Mouse (Mus musculus) E14TG2a.4 (cell line): ENCODE data around the gene Gng3.

Experiments used
- CTCF ChIP-seq: conservative IDR thresholded peaks from 2 replicates; pipeline ENCODE4 v1.5.1; 2014; ENCODE audit warnings: low read length
- NANOG ChIP-seq: IDR thresholded peaks from 2 replicates; pipeline ENCODE4 v1.6.1; 2014; ENCODE audit warnings: borderline replicate concordance, low read length, mixed read lengths

DNA sequence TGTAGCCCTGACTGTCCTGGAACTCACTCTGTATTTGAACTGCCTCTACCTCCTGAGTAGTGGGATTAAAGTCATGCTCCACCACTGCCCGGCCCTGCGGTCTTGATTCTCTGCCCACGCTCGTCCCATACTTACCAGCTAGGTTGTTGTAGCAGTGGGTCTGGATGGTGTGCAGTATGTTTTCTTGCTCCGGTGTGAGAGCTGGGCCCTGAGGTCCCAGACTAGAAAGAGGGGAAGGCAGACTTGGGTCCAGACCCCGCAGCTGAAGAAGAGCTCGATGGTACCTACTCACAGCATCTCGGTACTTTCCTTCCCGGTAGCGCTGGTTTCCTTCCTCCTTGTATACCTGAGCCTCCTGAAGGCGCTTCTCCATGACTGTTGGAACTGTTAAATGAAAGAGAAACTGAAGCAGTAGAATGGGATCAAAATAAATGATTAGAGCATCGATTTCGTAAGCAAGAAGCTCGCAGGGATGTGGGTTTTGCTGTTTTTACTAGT, 20.6 kb downstream of the Gng3 start:
- TF ChIP-seq CTCF (no peak), NANOG (no peak)
